ENCODE assay signal across 10 mouse cellular contexts in genomic region chr4:155188341-155188740, GRCm38 (mm10). TPM values are rescaled to one million over a fixed set of nuclear protein-coding genes. Genes with fewer than 3 reads are reported as not detected.
DNase-seq lines count a peak whose midpoint lies in the region; ATAC-seq and TF ChIP-seq lines count a peak whose summit lies in the region.
"Had no signal": no experiment of that assay in that cellular context is flagged by ENCODE, and none has a peak within 500 bp of the region (broad histone marks: within the 10 kb centered on the region; RNA-seq: fewer than 3 reads in every experiment).

No protein-coding gene starts in this region.

- H3K9me3 ChIP-seq in forebrain, embryonic 10.5 days: no peaks in the 10 kb centered on the region
- H3K9me3 ChIP-seq in forebrain, embryonic 15.5 days: no peaks in the 10 kb centered on the region
- H3K9me3 ChIP-seq in embryonic facial prominence, embryonic 12.5 days: no peaks in the 10 kb centered on the region
- no peaks in the 10 kb centered on the region for H3K9me3 ChIP-seq in limb, embryonic 13.5 days
- H3K9me3 ChIP-seq: midbrain, embryonic 12.5 days had no signal

- H3K4me1 ChIP-seq in forebrain, embryonic 10.5 days: peaks cover 92% of the 10 kb centered on the region
- peaks cover 65% of the 10 kb centered on the region for H3K4me1 ChIP-seq in forebrain, embryonic 15.5 days
- peaks cover 81% of the 10 kb centered on the region for H3K4me1 ChIP-seq in embryonic facial prominence, embryonic 12.5 days
- H3K4me1 ChIP-seq in limb, embryonic 13.5 days: peaks cover 100% of the 10 kb centered on the region

- H3K9ac ChIP-seq in forebrain, embryonic 15.5 days (replicated peaks): no peak overlapping the region
- H3K9ac ChIP-seq in embryonic facial prominence, embryonic 12.5 days: no peak overlapping the region
- peak overlapping the region; percentile 26 for H3K9ac ChIP-seq in limb, embryonic 13.5 days
- H3K9ac ChIP-seq: midbrain, embryonic 12.5 days had no signal

- H3K27me3 ChIP-seq in forebrain, embryonic 10.5 days (ENCODE audit: poor library complexity, severe bottlenecking): no peaks in the 10 kb centered on the region
- H3K27me3 ChIP-seq in forebrain, embryonic 15.5 days: no peaks in the 10 kb centered on the region
- no peaks in the 10 kb centered on the region for H3K27me3 ChIP-seq in embryonic facial prominence, embryonic 12.5 days
- H3K27me3 ChIP-seq in limb, embryonic 13.5 days: no peaks in the 10 kb centered on the region
- H3K27me3 ChIP-seq: midbrain, embryonic 12.5 days had no signal

- ATAC-seq in forebrain, embryonic 15.5 days (replicated peaks): no peak
- ATAC-seq in embryonic facial prominence, embryonic 12.5 days (ENCODE audit: insufficient number of reproducible peaks, insufficient read depth, low FRiP score, low TSS enrichment): no peak
- ATAC-seq in limb, embryonic 13.5 days (ENCODE audit: low FRiP score, low read depth): no peak

- 6% methylated on average over 8 of the region's 8 CpGs for WGBS in forebrain, embryonic 10.5 days
- whole genome bisulfite sequencing in forebrain, embryonic 15.5 days: 11% methylated on average over 8 of the region's 8 CpGs
- WGBS in embryonic facial prominence, embryonic 12.5 days: 8% methylated on average over 8 of the region's 8 CpGs
- WGBS in limb, embryonic 13.5 days: 9% methylated on average over 8 of the region's 8 CpGs

- no peak for DNase-seq in forebrain, embryonic 10.5 days (ENCODE audit: extremely low spot score, low spot score)
- no peak for DNase-seq in layer of hippocampus, adult 2 months (ENCODE audit: low spot score in 2 of 2)
- DNase-seq in layer of hippocampus, adult 9-10 months (ENCODE audit: low spot score): no peak
- DNase-seq in c-Kit-positive CD71-positive TER-119-positive erythroid progenitor cells, embryonic 14.5 days (ENCODE audit: low spot score): no peak
- no peak for DNase-seq in thymus, postnatal 14 days
- DNase-seq: gastrocnemius, postnatal 36 days had no signal

- H3K4me3 ChIP-seq in forebrain, embryonic 10.5 days: peak overlapping the region; percentile 12; the same call in 1 of the 2 replicates
- no peak overlapping the region for H3K4me3 ChIP-seq in forebrain, embryonic 15.5 days
- no peak overlapping the region for H3K4me3 ChIP-seq in layer of hippocampus, adult 2 months
- no peak overlapping the region for H3K4me3 ChIP-seq in embryonic facial prominence, embryonic 12.5 days
- no peak overlapping the region for H3K4me3 ChIP-seq in limb, embryonic 13.5 days
- H3K4me3 ChIP-seq: midbrain, embryonic 12.5 days had no signal

- peaks cover 19% of the 10 kb centered on the region for H3K36me3 ChIP-seq in forebrain, embryonic 10.5 days (replicated peaks)
- H3K36me3 ChIP-seq in forebrain, embryonic 15.5 days: no peaks in the 10 kb centered on the region
- H3K36me3 ChIP-seq in embryonic facial prominence, embryonic 12.5 days: no peaks in the 10 kb centered on the region
- peaks cover 12% of the 10 kb centered on the region for H3K36me3 ChIP-seq in limb, embryonic 13.5 days
- H3K36me3 ChIP-seq: midbrain, embryonic 12.5 days had no signal

- TF ChIP-seq CTCF in layer of hippocampus, adult 2 months (conservative IDR thresholded peaks at IDR 0.05): no peak

- H3K4me2 ChIP-seq in forebrain, embryonic 15.5 days (replicated peaks): no peak overlapping the region
- H3K4me2 ChIP-seq in embryonic facial prominence, embryonic 12.5 days (replicated peaks): no peak overlapping the region
- H3K4me2 ChIP-seq in limb, embryonic 13.5 days (replicated peaks): no peak overlapping the region
- H3K4me2 ChIP-seq: midbrain, embryonic 12.5 days had no signal

- H3K27ac ChIP-seq in forebrain, embryonic 10.5 days: peak overlapping the region; percentile 86
- no peak overlapping the region for H3K27ac ChIP-seq in forebrain, embryonic 15.5 days (replicated peaks)
- peak overlapping the region; percentile 48; the same call in 1 of the 2 replicates for H3K27ac ChIP-seq in layer of hippocampus, adult 2 months
- peak overlapping the region; percentile 72; the same call in 1 of the 2 replicates for H3K27ac ChIP-seq in embryonic facial prominence, embryonic 12.5 days
- H3K27ac ChIP-seq in limb, embryonic 13.5 days: peak overlapping the region; percentile 11; the same call in 1 of the 2 replicates
- H3K27ac ChIP-seq: midbrain, embryonic 12.5 days had no signal

RNA-seq across cellular contexts. Expression of gene Ski, which starts 34.1 kb away (rescaled TPM):
- polyA plus RNA-seq in forebrain, embryonic 10.5 days (2016; fragmentation: Nextera tagmentation; extraction: Ambion mirVana): 8.6 and 9.7 TPM in 2 replicates
- polyA plus RNA-seq in forebrain, embryonic 15.5 days (2015; fragmentation: Nextera tagmentation; extraction: Ambion mirVana): 14.3 TPM in 2 replicates
- total RNA-seq in layer of hippocampus, adult 2 months (2021): 100 to 1,000 TPM; 128 to 136 TPM
- polyA plus RNA-seq in embryonic facial prominence, embryonic 12.5 days (2016; fragmentation: Nextera tagmentation; extraction: Ambion mirVana): 16.8 and 17.7 TPM in 2 replicates
- polyA plus RNA-seq in limb, embryonic 13.5 days (2015; fragmentation: Nextera tagmentation; extraction: Ambion mirVana): 24.4 and 24.8 TPM in 2 replicates
